Mouse (Mus musculus) cortical plate, adult 2 months (tissue): ENCODE results near the gene Zbtb8b.

Experiments
- CTCF ChIP-seq: fragments of 200-500 bp; IDR thresholded peaks from 2 replicates; pipeline ENCODE4 v1.5.1; 2011; ENCODE audit warnings: mild to moderate bottlenecking, control low read depth, low read length; ENCODE audit not compliant: insufficient read depth; ENCODE audit errors: extremely low read depth
- POLR2A ChIP-seq: fragments of 200-500 bp; IDR thresholded peaks from 2 replicates; pipeline ENCODE4 v1.6.1; 2011; ENCODE audit warnings: mild to moderate bottlenecking, low read length, control low read depth; ENCODE audit not compliant: insufficient read depth; ENCODE audit errors: extremely low read depth

GRCm38 (mm10) chr4:129450851-129451250, 10.2 kb upstream of the Zbtb8b start:
- TF ChIP-seq CTCF, result no peak
- TF ChIP-seq POLR2A, result no peak
